Mouse (Mus musculus) forebrain, embryonic 16.5 days (tissue): ENCODE data around the gene Cyp3a57. TPM values are rescaled to one million over a fixed set of nuclear protein-coding genes. Genes with fewer than 3 reads are reported as not detected.
"Not testable (repeated sequence)": the region's sequence is repeated elsewhere in the genome, so short reads cannot be mapped to it uniquely, and the experiment has no call there.

Experiments used
- ATAC-seq: fragments of 200-750 bp; cut with Nextera tagmentation; 2 replicates; pipeline ENCODE4 v1.8.0; 2017; ENCODE audit warnings: mild to moderate bottlenecking, moderate library complexity
- H3K27ac ChIP-seq: fragments of 300-500 bp; sonication (generic); 2 replicates; pipeline ENCODE4 v1.5.1; 2014; ENCODE audit warnings: low read length, control low read depth
- H3K27me3 ChIP-seq: fragments of 300-500 bp; sonication (generic); replicated peaks from 2 replicates; pipeline ENCODE4 v1.6.1; 2014; ENCODE audit warnings: low read length; ENCODE audit not compliant: control insufficient read depth, insufficient read depth
- H3K36me3 ChIP-seq: fragments of 300-500 bp; sonication (generic); 2 replicates; pipeline ENCODE4 v1.6.1; 2014; ENCODE audit not compliant: control insufficient read depth, insufficient read depth
- H3K4me1 ChIP-seq: fragments of 300-500 bp; sonication (generic); replicated peaks from 2 replicates; pipeline ENCODE4 v1.6.1; 2014; ENCODE audit warnings: low read length; ENCODE audit not compliant: control insufficient read depth, insufficient read depth
- H3K4me2 ChIP-seq: fragments of 300-500 bp; sonication (generic); 2 replicates; pipeline ENCODE4 v1.6.1; 2014; ENCODE audit warnings: mild to moderate bottlenecking, low read length, control low read depth
- H3K4me3 ChIP-seq: fragments of 300-500 bp; sonication (generic); replicated peaks from 2 replicates; pipeline ENCODE4 v1.5.1; 2014; ENCODE audit warnings: mild to moderate bottlenecking, low read length, control low read depth
- H3K9ac ChIP-seq: fragments of 300-500 bp; sonication (generic); replicated peaks from 2 replicates; pipeline ENCODE4 v1.6.1; 2014; ENCODE audit warnings: low read depth, low read length, control low read depth
- H3K9me3 ChIP-seq: fragments of 300-500 bp; sonication (generic); 2 replicates; pipeline ENCODE4 v1.6.1; 2016; ENCODE audit warnings: low read length; ENCODE audit not compliant: control insufficient read depth
- WGBS: fragments of 180-500 bp; shearing (Covaris S2); extraction: QIAGEN DNeasy Blood & Tissue Kit; methylation state at CpG from one replicate; pipeline ENCODE4 v1.1.7; 2014; 5-methylcytosine and 5-hydroxymethylcytosine counted together
- polyA plus RNA-seq: library from polyadenylated mRNA; unstranded; fragments of >200 nt; fragmentation: Nextera tagmentation; extraction: Ambion mirVana; gene quantifications from 2 replicates; pipeline ENCODE4 v1.2.1, GENCODE M21; 2015

The Cyp3a57 gene
- polyA plus RNA-seq, 1 experiment from 2014 or later: not detected

GRCm38 (mm10) chr5:145353081-145353480 is 8.0 kb downstream of the Cyp3a57 start:
- ATAC-seq: no peak

GRCm38 (mm10) chr5:145415416-145415815 is 70.3 kb downstream of the Cyp3a57 start:
- not testable (repeated sequence) for H3K4me2 ChIP-seq, H3K27me3 ChIP-seq, H3K4me3 ChIP-seq, H3K9ac ChIP-seq, H3K36me3 ChIP-seq, ATAC-seq, H3K4me1 ChIP-seq, H3K27ac ChIP-seq
- WGBS: 87% methylated on average over 9 of the region's 9 CpGs
- peaks cover 15% of the 10 kb centered on the region; the same call in 1 of the 2 replicates for H3K9me3 ChIP-seq

More at GRCm38 (mm10) chr5:145353081-145353480, 8.0 kb downstream of the Cyp3a57 start:
- Histone ChIP-seq H3K9me3 (peaks cover 7% of the 10 kb centered on the region; the same call in 1 of the 2 replicates), H3K36me3 (no peaks in the 10 kb centered on the region), H3K4me2 (no peak overlapping the region), H3K4me3 (no peak overlapping the region), H3K27me3 (no peaks in the 10 kb centered on the region), H3K9ac (no peak overlapping the region), H3K27ac (no peak overlapping the region), H3K4me1 (no peaks in the 10 kb centered on the region)
- 90% methylated on average over 1 of the region's 1 CpGs for WGBS

GRCm38 (mm10) chr5:145422287-145422686 is 77.2 kb downstream of the Cyp3a57 start:
- Histone ChIP-seq H3K27ac (no peak overlapping the region), H3K36me3 (no peaks in the 10 kb centered on the region), H3K4me1 (no peaks in the 10 kb centered on the region), H3K9me3 (no peaks in the 10 kb centered on the region), H3K27me3 (no peaks in the 10 kb centered on the region), H3K9ac (no peak overlapping the region), H3K4me2 (no peak overlapping the region), H3K4me3 (no peak overlapping the region)
- 85% methylated on average over 1 of the region's 1 CpGs for WGBS
- ATAC-seq: no peak

- H3K27ac ChIP-seq: no peak overlapping the region
- H3K27me3 ChIP-seq: no peaks in the 10 kb centered on the region
- H3K9ac ChIP-seq: no peak overlapping the region
- no peak for ATAC-seq
- H3K4me2 ChIP-seq: no peak overlapping the region
- peaks cover 11% of the 10 kb centered on the region; the same call in 1 of the 2 replicates for H3K9me3 ChIP-seq
- H3K4me3 ChIP-seq: no peak overlapping the region
- H3K36me3 ChIP-seq: no peaks in the 10 kb centered on the region
- no peaks in the 10 kb centered on the region for H3K4me1 ChIP-seq
These were observed 85.9 kb downstream of the Cyp3a57 start for GRCm38 (mm10) chr5:145431004-145431403.

GRCm38 (mm10) chr5:145433688-145434087 is 88.6 kb downstream of the Cyp3a57 start:
- Histone ChIP-seq H3K9ac (no peak overlapping the region), H3K27ac (no peak overlapping the region), H3K4me3 (no peak overlapping the region), H3K36me3 (no peaks in the 10 kb centered on the region), H3K4me1 (no peaks in the 10 kb centered on the region), H3K9me3 (peaks cover 11% of the 10 kb centered on the region; the same call in 1 of the 2 replicates), H3K27me3 (no peaks in the 10 kb centered on the region), H3K4me2 (no peak overlapping the region)
- ATAC-seq: no peak
- WGBS: 81% methylated on average over 1 of the region's 1 CpGs

Other genes starting within 250 kb of the Cyp3a57 start
- gene Arpc1b, start 231.1 kb upstream of the Cyp3a57 start, polyA plus RNA-seq: 62.2 and 63.7 TPM in 2 replicates
- 93.1 and 96.3 TPM in 2 replicates for gene Pdap1, start 205.0 kb upstream of the Cyp3a57 start, polyA plus RNA-seq
- 190 and 196 TPM in 2 replicates for gene Bud31, start 204.9 kb upstream of the Cyp3a57 start, polyA plus RNA-seq
- gene Ptcd1, start 178.2 kb upstream of the Cyp3a57 start, polyA plus RNA-seq: 24.7 and 25.8 TPM in 2 replicates
- 59.0 TPM in 2 replicates for gene Cpsf4, start 178.1 kb upstream of the Cyp3a57 start, polyA plus RNA-seq
- gene Atp5j2, start 153.2 kb upstream of the Cyp3a57 start, polyA plus RNA-seq: 514 and 561 TPM in 2 replicates
- 15.5 and 17.5 TPM in 2 replicates for gene Zkscan14, start 143.4 kb upstream of the Cyp3a57 start, polyA plus RNA-seq
- gene Zkscan5, start 140.7 kb upstream of the Cyp3a57 start, polyA plus RNA-seq: 17.4 and 20.2 TPM in 2 replicates
- 39.6 and 45.9 TPM in 2 replicates for gene Zfp655, start 113.6 kb upstream of the Cyp3a57 start, polyA plus RNA-seq
- gene Zscan25, start 64.8 kb upstream of the Cyp3a57 start, polyA plus RNA-seq: 0.66 and 1.0 TPM in 2 replicates
- gene Cyp3a16, start 124.4 kb downstream of the Cyp3a57 start, polyA plus RNA-seq: not detected in 2 replicates
- not detected in 2 replicates for gene Cyp3a41b, start 239.5 kb downstream of the Cyp3a57 start, polyA plus RNA-seq